Mouse (Mus musculus) olfactory bulb, adult 2 months (tissue): ENCODE data around the gene Top1. TPM values are rescaled to one million over a fixed set of nuclear protein-coding genes. Genes with fewer than 3 reads are reported as not detected.

Experiments used
- H3K27ac ChIP-seq: fragments of 200-500 bp; 2 replicates; pipeline ENCODE4 v1.5.1; 2012; ENCODE audit warnings: low read depth, low read length; ENCODE audit not compliant: insufficient read depth
- H3K4me1 ChIP-seq: fragments of 200-500 bp; 2 replicates; pipeline ENCODE4 v1.6.1; 2012; ENCODE audit warnings: low read length; ENCODE audit not compliant: control insufficient read depth, insufficient read depth
- H3K4me3 ChIP-seq: fragments of 200-500 bp; 2 replicates; pipeline ENCODE4 v1.5.1; 2012; ENCODE audit warnings: mild to moderate bottlenecking, low read depth, low read length, moderate library complexity; ENCODE audit not compliant: insufficient read depth
- CTCF ChIP-seq: fragments of 200-500 bp; IDR thresholded peaks from 2 replicates; pipeline ENCODE4 v1.5.1; 2012; ENCODE audit warnings: low read depth, mild to moderate bottlenecking, low read length, moderate library complexity; ENCODE audit not compliant: insufficient read depth
- POLR2A ChIP-seq: fragments of 200-500 bp; IDR thresholded peaks from 2 replicates; pipeline ENCODE4 v1.6.1; 2012; ENCODE audit warnings: mild to moderate bottlenecking, low read depth, low read length, moderate library complexity; ENCODE audit not compliant: insufficient read depth
- WGBS: fragments of 180-500 bp; shearing (Covaris S2); methylation state at CpG from one replicate; pipeline ENCODE4 v1.1.7; 2018; 5-methylcytosine and 5-hydroxymethylcytosine counted together
- polyA plus RNA-seq: library from polyadenylated mRNA; stranded (reverse); fragments of >200 nt; gene quantifications from 2 replicates; pipeline ENCODE4 v1.2.4, GENCODE M21; 2012; ENCODE audit warnings: low replicate concordance; ENCODE audit not compliant: missing spikeins, insufficient read depth, insufficient read length

Top1 gene
- polyA plus RNA-seq, 1 experiment = 317 TPM

- no peak overlapping the region for H3K27ac ChIP-seq
- H3K4me1 ChIP-seq = no peaks in the 10 kb centered on the region
- 94% methylated on average over 12 of the region's 12 CpGs for WGBS
- H3K4me3 ChIP-seq = no peak overlapping the region
- TF ChIP-seq CTCF (no peak), POLR2A (no peak)
These were observed 16.8 kb upstream of the Top1 start for GRCm38 (mm10) chr2:160628666-160629527.

GRCm38 (mm10) chr2:160629528-160629830 is 16.2 kb upstream of the Top1 start:
- TF ChIP-seq POLR2A (no peak), CTCF (no peak)
- no peaks in the 10 kb centered on the region for H3K4me1 ChIP-seq
- H3K4me3 ChIP-seq = no peak overlapping the region
- 89% methylated on average over 8 of the region's 8 CpGs for WGBS
- H3K27ac ChIP-seq = no peak overlapping the region

GRCm38 (mm10) chr2:160630872-160631597 is 14.7 kb upstream of the Top1 start:
- TF ChIP-seq POLR2A = no peak
- TF ChIP-seq CTCF = no peak
- no peak overlapping the region for H3K4me3 ChIP-seq
- no peak overlapping the region for H3K27ac ChIP-seq
- 89% methylated on average over 9 of the region's 9 CpGs for WGBS
- no peaks in the 10 kb centered on the region for H3K4me1 ChIP-seq

- 89% methylated on average over 13 of the region's 13 CpGs for WGBS
- no peak overlapping the region for H3K4me3 ChIP-seq
- no peak overlapping the region for H3K27ac ChIP-seq
- no peaks in the 10 kb centered on the region for H3K4me1 ChIP-seq
- no peak for TF ChIP-seq CTCF
- no peak for TF ChIP-seq POLR2A
These were observed 5.6 kb upstream of the Top1 start for GRCm38 (mm10) chr2:160639911-160640717.

GRCm38 (mm10) chr2:160641176-160641575 is 4.5 kb upstream of the Top1 start:
- TF ChIP-seq CTCF (no peak), POLR2A (no peak)
- 40% methylated on average over 2 of the region's 2 CpGs for WGBS
- Histone ChIP-seq H3K4me1 (no peaks in the 10 kb centered on the region), H3K27ac (no peak overlapping the region), H3K4me3 (no peak overlapping the region)

GRCm38 (mm10) chr2:160646144-160646844 is 606 bp downstream of the Top1 start:
- WGBS = under 1% methylated on average over 76 of the region's 76 CpGs

GRCm38 (mm10) chr2:160646845-160647178 is 1.1 kb downstream of the Top1 start:
- Histone ChIP-seq H3K4me3 (peak overlapping the region; percentile 85), H3K4me1 (no peaks in the 10 kb centered on the region), H3K27ac (peak overlapping the region; percentile 100)
- WGBS = under 1% methylated on average over 17 of the region's 17 CpGs
- no peak for TF ChIP-seq POLR2A
- no peak for TF ChIP-seq CTCF

More at GRCm38 (mm10) chr2:160646144-160646844, 606 bp downstream of the Top1 start:
- Histone ChIP-seq H3K4me3 (peak overlapping the region; percentile 85), H3K27ac (peak overlapping the region; percentile 100), H3K4me1 (no peaks in the 10 kb centered on the region)
- TF ChIP-seq POLR2A (no peak), CTCF (peak; percentile 11; the same call in 1 of the 2 replicates)

GRCm38 (mm10) chr2:160648097-160648496 is 2.4 kb downstream of the Top1 start:
- Histone ChIP-seq H3K4me3 (no peak overlapping the region), H3K4me1 (no peaks in the 10 kb centered on the region), H3K27ac (no peak overlapping the region)
- TF ChIP-seq CTCF = no peak
- TF ChIP-seq POLR2A = no peak
- 11% methylated on average over 2 of the region's 2 CpGs for WGBS
